29 mouse cellular contexts compared by ENCODE assay signal in genomic region chr8:104479091-104479490, GRCm38 (mm10). TPM values are rescaled to one million over a fixed set of nuclear protein-coding genes. Genes with fewer than 3 reads are reported as not detected.
"Had no signal": no experiment of that assay in that cellular context is flagged by ENCODE, and none has a peak within 500 bp of the region (broad histone marks: within the 10 kb centered on the region; RNA-seq: fewer than 3 reads in every experiment).

No protein-coding gene starts in this region.

- H3K4me3 ChIP-seq: embryonic facial prominence, embryonic 10.5 days; embryonic facial prominence, embryonic 12.5 days; embryonic facial prominence, embryonic 13.5 days; embryonic facial prominence, embryonic 15.5 days; erythroblast, embryonic 14.5 days; forebrain, embryonic 10.5 days; forebrain, embryonic 12.5 days; forebrain, embryonic 13.5 days; forebrain, embryonic 15.5 days; gastrocnemius, adult 2 months; heart, adult 2 months had no signal

- H3K4me1 ChIP-seq: embryonic facial prominence, embryonic 10.5 days; embryonic facial prominence, embryonic 12.5 days; embryonic facial prominence, embryonic 13.5 days; embryonic facial prominence, embryonic 15.5 days; forebrain, embryonic 10.5 days; forebrain, embryonic 12.5 days; forebrain, embryonic 13.5 days; forebrain, embryonic 15.5 days had no signal

- H3K27ac ChIP-seq: embryonic facial prominence, embryonic 10.5 days; embryonic facial prominence, embryonic 12.5 days; embryonic facial prominence, embryonic 13.5 days; embryonic facial prominence, embryonic 15.5 days; forebrain, embryonic 10.5 days; forebrain, embryonic 12.5 days; forebrain, embryonic 13.5 days; forebrain, embryonic 15.5 days; gastrocnemius, adult 2 months; heart, adult 2 months had no signal

- DNase-seq: cerebellum, adult 9-10 months; cerebellum, adult 9-11 months; cerebellum, postnatal 10 days; cerebellum, postnatal 14 days; cerebellum, postnatal 25 days; cerebellum, postnatal 36 days; embryo, embryonic 11 days; forebrain, postnatal 0 days; gastrocnemius, adult 2 months; gastrocnemius, postnatal 10 days; gastrocnemius, postnatal 14 days; gastrocnemius, postnatal 25 days; heart, adult 11 months; heart, adult 18-20 months; heart, adult 2 months had no signal

- H3K36me3 ChIP-seq: embryonic facial prominence, embryonic 10.5 days; embryonic facial prominence, embryonic 12.5 days; embryonic facial prominence, embryonic 13.5 days; embryonic facial prominence, embryonic 15.5 days; forebrain, embryonic 10.5 days; forebrain, embryonic 12.5 days; forebrain, embryonic 15.5 days had no signal

- H3K27me3 ChIP-seq: embryonic facial prominence, embryonic 12.5 days; embryonic facial prominence, embryonic 13.5 days; embryonic facial prominence, embryonic 15.5 days; forebrain, embryonic 12.5 days; forebrain, embryonic 13.5 days; forebrain, embryonic 15.5 days had no signal

- H3K9ac ChIP-seq: embryonic facial prominence, embryonic 12.5 days; embryonic facial prominence, embryonic 13.5 days; embryonic facial prominence, embryonic 15.5 days; forebrain, embryonic 12.5 days; forebrain, embryonic 13.5 days; forebrain, embryonic 15.5 days; forebrain, postnatal 0 days had no signal

RNA-seq across cellular contexts. Expression of gene Terb1, which starts 30.6 kb away (rescaled TPM):
- total RNA-seq: common myeloid progenitor, adult 5-6 weeks; gastrocnemius, adult 18-20 months; gastrocnemius, adult 2 months; gastrocnemius, adult 8-10 months; gastrocnemius, postnatal 10 days; granulocyte monocyte progenitor cell, adult 5-6 weeks; heart, adult 18-20 months; heart, adult 2 months; heart, adult 8-10 months had no signal
- polyA plus RNA-seq: erythroblast, embryonic 14.5 days; heart, adult 2 months had no signal

RNA-seq across cellular contexts. Expression of gene Car7, which starts 55.4 kb away (rescaled TPM):
- total RNA-seq: granulocyte monocyte progenitor cell, adult 5-6 weeks had no signal
- polyA plus RNA-seq: erythroblast, embryonic 14.5 days had no signal
